Mouse (Mus musculus): ENCODE data around the gene Ncapd3. TPM values are rescaled to one million over a fixed set of nuclear protein-coding genes. Genes with fewer than 3 reads are reported as not detected.

The Ncapd3 gene
- total RNA-seq (2021), result 10 to 100 TPM; 14.1 to 14.5 TPM
- long read RNA-seq, experiment 1, partial matches to known transcripts, result 1 of 1 reads
- long read RNA-seq, experiment 1, other reads (novel, unspliced or antisense), result 0 of 1 reads
- long read RNA-seq, experiment 2, partial matches to known transcripts, result 2 of 2 reads
- long read RNA-seq, experiment 2, other reads (novel, unspliced or antisense), result 0 of 2 reads

DNA sequence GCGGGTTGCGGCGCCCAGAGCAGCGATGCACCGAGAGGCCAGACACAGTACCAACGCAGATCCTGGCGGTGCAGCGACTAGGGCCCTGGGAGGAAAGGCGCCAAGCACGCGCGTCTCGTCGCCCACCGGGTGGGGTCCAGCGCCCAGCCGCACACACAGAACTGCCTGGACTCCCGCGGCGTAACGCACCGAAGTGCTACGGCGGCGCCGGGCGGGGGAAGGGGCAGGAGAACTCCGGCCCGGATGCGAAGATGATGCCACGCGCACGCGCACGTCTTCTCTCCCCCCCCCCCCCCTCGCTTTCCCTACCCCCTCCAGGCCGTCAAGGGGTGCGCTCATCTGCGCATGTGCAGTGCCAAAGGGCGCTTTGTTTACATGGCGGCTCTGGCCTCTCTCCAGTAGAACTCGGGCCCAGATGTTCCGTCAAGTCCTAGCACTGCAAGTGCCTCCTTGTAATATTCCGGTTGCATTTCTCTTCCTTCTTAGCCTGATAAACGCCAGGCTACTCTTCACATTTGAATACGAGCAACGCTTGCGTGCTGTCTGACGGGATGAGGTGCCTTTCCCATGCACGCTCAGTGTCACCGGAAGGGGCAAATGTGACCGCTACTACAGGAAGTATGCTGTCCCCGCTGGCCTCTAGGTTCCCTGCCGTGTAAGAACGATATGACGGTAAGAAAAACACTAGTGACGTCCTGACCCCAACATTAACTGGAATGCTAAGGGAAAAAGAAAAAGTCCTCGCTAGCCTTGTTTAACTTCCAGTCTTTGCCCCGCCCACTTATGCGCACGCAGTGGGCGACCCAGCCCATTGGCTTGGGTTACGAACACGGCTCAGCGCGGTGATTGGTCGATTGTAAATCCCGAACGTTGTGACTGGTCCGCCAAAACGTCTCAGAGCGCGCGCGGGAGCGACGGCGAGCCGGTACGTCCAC lies at the start of gene Ncapd3, which contains the start of gene Vps26b:
Gene Ncapd3 (plus strand): TSS at position 348 of the 935 bp plus-strand sequence.
Gene Vps26b (minus strand): TSS at position 238 of the 935 bp plus-strand sequence.
- peak; percentile 96 to 97 for DNase-seq

- DNase-seq, result no peak
Measured at GRCm38 (mm10) chr9:26985090-26985613, 44.8 kb upstream of the Ncapd3 start.

DNA sequence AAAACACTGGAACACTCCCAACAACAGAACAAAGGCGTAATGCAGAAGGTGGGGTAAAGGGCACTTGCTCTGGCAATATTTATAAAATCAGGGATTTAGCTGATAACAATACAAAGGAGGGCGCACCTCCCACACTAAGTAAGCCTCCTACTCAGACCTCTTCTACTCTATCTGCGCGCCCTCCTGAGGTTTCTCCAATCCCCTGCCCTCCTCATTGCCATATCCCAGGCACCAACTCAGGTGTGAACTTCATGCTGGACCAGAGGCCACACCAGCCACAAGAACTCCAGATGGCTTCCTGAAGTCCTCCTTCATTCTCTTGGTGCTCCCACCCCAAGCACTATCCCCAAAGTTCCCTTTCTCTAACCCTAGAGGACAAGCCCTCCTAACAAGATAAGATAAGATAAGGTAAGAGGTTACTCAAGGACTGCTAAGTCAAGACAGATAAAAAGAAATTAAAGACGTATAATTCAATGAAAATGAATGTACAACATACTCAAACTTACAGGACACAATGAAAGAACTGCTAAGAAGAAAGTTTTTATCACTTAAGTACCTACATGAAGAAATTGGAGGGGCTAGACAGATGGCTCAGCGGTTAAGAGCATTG lies 44.2 kb upstream of the Ncapd3 start:
- DNase-seq, result no peak

GRCm38 (mm10) chr9:26990181-26990580 lies 39.8 kb upstream of the Ncapd3 start:
- DNase-seq, result no peak

DNA sequence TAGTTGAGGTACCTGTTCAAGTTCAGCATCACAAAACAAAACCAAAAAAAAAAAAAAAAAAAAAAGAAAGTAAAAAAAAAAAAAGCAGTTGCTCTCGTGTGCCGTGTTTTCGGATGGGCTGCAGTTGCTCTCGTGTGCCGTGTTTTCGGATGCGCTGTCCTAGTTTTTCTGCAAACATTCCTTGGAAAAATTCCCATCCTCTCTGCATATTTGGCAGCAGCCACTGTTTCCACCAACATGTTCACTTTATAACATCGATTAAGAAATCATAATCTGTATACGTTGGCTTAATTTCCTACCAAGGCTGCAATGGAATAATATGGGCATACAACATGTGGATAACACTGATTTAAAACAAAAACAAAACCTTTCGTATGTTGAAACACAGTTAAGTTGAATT lies 36.9 kb upstream of the Ncapd3 start:
- DNase-seq, result no peak

- no peak for DNase-seq
Measured at GRCm38 (mm10) chr9:26993900-26994299, 36.1 kb upstream of the Ncapd3 start.

DNA sequence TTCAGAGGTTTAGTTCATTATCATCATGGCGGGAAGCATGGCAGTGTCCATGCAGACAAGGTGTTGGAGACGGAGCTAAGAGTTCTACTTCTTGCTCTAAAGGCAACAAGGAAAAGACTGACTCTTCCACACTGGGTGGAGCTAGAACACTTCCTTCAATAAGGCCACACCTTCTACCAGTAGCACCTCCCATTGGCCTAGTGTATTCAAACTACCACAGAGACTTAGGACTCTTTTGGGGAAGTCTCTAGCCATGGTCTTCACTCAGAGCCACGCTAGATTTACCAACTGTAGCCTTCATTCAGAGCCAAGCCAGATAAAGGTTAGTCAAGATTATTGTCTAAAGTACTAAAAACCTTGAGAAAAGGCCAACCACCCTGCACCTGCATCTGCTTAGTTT lies 32.9 kb upstream of the Ncapd3 start:
- DNase-seq, result no peak

GRCm38 (mm10) chr9:26997501-26997900 lies 32.5 kb upstream of the Ncapd3 start:
- no peak for DNase-seq

- no peak for DNase-seq
Measured at GRCm38 (mm10) chr9:26998669-26999460, 31.1 kb upstream of the Ncapd3 start.

DNA sequence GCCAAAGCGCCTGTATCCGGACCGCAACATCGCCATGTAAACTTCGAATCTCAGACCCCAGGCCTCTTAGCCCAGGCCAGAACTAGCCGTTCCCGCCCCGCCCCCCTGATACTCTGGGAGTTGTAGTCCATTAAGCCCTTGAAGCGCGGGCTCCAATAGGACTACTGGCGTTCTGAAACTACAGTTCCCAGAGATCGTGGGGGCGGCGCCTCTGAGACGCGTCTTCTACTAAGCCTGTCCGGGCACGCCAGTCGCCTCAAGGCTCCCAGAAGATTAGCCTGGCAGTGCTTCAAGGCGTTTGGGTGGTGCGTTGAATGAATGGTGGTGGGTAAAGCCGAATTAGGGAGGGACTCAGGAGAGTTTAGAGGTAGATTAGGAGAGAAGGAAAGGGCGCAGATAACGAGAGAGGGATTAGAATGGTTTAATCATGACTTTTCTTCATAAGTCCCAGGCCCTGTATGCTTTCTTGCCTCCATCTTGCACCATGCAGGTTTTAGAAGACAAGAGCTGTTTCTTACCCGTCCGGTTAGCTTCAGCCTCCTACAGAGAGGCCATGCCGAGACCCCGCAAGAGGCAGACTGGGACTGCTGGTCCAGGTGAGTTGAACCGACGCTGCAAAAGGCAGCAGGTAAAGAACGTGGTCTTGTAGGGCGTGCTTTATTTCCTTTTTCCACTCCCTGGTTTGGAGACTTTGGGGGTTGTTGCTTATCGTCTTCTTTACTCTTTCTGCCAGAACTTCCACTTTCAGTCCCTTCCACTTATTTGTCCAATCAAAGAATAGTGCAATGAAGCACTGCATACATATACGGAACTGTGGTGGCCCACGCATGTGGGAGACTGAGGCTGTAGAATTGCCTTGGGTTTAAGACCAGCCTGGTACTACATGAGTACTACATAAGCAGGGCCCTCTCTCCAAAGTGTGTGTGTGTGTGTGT lies 30.2 kb upstream of the Ncapd3 start, which contains the start of the genes Acad8 and Thyn1:
Gene Acad8 (minus strand): TSS at position 106 of the 935 bp plus-strand sequence.
Gene Thyn1 (plus strand): TSS at position 250 of the 935 bp plus-strand sequence.
- peak; percentile 96 to 97 for DNase-seq

- no peak for DNase-seq
Measured at GRCm38 (mm10) chr9:27005231-27005630, 24.7 kb upstream of the Ncapd3 start.

DNA sequence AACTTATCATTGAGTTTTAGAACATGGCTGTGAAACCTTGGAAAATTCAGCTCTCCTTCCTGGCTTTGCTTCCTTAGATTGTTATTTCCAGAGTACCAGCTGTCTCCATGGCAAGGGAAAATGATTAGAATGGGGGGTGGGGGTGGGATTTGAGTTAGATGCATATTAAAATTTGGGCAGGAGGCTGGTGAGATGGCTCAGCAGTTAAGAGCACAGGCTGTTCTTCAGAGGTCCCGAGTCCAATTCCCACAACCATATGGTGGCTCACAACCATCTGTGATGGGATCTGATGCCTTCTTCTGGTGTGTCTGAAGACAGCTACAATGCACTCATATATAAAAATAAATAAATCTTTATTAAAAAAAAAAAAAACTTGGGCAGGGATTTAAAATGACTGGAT lies 24.0 kb upstream of the Ncapd3 start:
- DNase-seq, result no peak

- DNase-seq, result no peak
Measured at GRCm38 (mm10) chr9:27006866-27007265, 23.1 kb upstream of the Ncapd3 start.

GRCm38 (mm10) chr9:27009231-27009630 lies 20.7 kb upstream of the Ncapd3 start:
- DNase-seq, result no peak

- no peak for DNase-seq
Measured at GRCm38 (mm10) chr9:27011572-27011971, 18.4 kb upstream of the Ncapd3 start.

GRCm38 (mm10) chr9:27018961-27019360 lies 11.0 kb upstream of the Ncapd3 start:
- no peak for DNase-seq

DNA sequence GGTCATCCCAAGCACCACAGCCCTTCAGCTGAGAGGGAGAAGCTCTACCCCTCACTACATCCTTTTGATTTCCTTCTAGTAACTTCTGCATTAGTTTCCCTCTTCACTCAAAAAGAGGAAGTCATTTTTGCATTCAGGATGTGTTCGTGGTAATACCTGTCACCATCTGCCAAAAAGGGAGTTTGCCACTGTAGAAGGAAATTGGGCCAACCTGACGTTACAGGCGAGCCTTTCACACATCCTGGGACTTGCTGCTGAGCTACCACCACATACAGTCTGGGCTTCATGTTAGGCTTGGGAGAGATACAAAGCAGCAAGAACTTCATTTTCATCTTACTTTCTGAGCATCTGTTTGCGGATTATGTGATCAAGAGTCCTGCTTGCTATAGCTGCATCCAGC lies 6.3 kb upstream of the Ncapd3 start:
- no peak for DNase-seq

DNA sequence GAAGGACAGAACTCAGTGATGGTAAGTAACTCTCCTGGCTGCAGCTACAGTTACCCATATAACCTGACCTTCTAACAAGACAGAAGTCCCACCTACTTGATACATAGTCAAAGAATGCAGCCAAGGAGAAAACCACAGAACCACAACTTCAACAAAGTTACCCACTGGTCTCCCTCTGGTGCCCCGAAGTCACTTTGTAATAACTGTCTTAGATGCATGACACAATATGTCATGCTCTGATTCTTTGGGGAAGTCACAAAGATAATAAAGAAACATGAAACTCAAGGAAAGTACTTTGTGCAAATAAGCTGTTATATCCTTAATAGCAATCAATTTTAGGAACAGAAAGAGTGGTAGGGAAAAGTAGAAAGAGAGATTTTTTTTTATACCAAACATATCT lies 3.3 kb upstream of the Ncapd3 start:
- no peak for DNase-seq

GRCm38 (mm10) chr9:27029022-27029827 lies 750 bp upstream of the Ncapd3 start:
- DNase-seq, result peak; percentile 54 to 68

- no peak for DNase-seq
Measured at GRCm38 (mm10) chr9:27030763-27031100, 757 bp downstream of the Ncapd3 start.
